Mouse (Mus musculus): ENCODE measurements at regions not wholly inside any gene's neighbourhood (a gene's known extent, or its start where the extent isn't known, plus 50 kb on each side); places are given as distances from the start of the nearest gene placed in this dataset.

GRCm38 (mm10) chr4:127812047-127812545 lies 158.7 kb downstream of the CK137956 start:
- Histone ChIP-seq H3K27me3 (ENCODE audit: control insufficient read depth, insufficient read depth, low read length) (no peaks in the 10 kb centered on the region), H3K27ac (ENCODE audit: insufficient read depth, low read depth, low read length) (no peak overlapping the region), H3K36me3 (ENCODE audit: control insufficient read depth, insufficient read depth, low read length) (no peaks in the 10 kb centered on the region), H3K4me3 (ENCODE audit: low read depth, low read length) (no peak overlapping the region), H3K4me1 (ENCODE audit: control insufficient read depth, insufficient read depth, insufficient read length, low read length) (no peaks in the 10 kb centered on the region)
- WGBS, result 75% methylated on average over 3 of the region's 3 CpGs
- TF ChIP-seq CTCF (IDR thresholded peaks at IDR 0.05; ENCODE audit: extremely low read depth, insufficient read length, insufficient replicate concordance, low read depth, low read length) (no peak), POLR2A (IDR thresholded peaks at IDR 0.05; ENCODE audit: low read depth, low read length) (no peak)

DNA sequence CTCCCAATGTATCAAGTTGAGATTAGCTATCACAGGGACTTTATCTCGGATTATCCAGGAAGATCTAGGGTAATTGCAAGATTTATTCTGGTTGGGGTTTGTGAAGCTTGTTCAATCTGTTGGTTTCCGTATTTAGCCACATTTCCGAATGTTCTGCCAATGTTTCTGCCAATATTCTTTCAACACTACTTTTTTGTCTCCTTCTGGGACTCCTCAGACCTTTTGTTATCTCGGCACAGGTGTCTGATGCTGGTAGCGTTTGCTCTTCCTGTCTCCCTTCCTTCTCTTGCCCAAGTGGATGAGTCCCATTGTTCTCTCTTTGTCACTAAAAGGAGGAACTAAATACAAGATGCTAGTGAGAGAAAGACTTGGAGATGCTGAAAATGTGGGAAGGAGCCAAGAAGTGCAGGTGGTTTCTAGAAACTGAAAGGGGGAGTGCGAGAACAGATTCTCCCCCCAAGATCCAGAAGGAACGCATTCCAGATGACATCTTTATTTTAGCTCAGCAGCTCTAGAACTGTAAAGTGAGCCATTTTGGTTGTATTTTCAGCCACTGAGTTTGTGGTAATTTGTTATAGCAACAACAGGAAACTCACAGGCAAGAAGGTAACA lies 159.7 kb downstream of the CK137956 start:
- Histone ChIP-seq H3K27me3 (ENCODE audit: control insufficient read depth, insufficient read depth, low read length) (no peaks in the 10 kb centered on the region), H3K27ac (ENCODE audit: insufficient read depth, low read depth, low read length) (no peak overlapping the region), H3K4me3 (ENCODE audit: low read depth, low read length) (no peak overlapping the region), H3K36me3 (ENCODE audit: control insufficient read depth, insufficient read depth, low read length) (no peaks in the 10 kb centered on the region), H3K4me1 (ENCODE audit: control insufficient read depth, insufficient read depth, insufficient read length, low read length) (no peaks in the 10 kb centered on the region)
- 79% methylated on average over 7 of the region's 7 CpGs for WGBS
- TF ChIP-seq POLR2A (IDR thresholded peaks at IDR 0.05; ENCODE audit: low read depth, low read length) (no peak), CTCF (IDR thresholded peaks at IDR 0.05; ENCODE audit: extremely low read depth, insufficient read length, insufficient replicate concordance, low read depth, low read length) (no peak)

DNA sequence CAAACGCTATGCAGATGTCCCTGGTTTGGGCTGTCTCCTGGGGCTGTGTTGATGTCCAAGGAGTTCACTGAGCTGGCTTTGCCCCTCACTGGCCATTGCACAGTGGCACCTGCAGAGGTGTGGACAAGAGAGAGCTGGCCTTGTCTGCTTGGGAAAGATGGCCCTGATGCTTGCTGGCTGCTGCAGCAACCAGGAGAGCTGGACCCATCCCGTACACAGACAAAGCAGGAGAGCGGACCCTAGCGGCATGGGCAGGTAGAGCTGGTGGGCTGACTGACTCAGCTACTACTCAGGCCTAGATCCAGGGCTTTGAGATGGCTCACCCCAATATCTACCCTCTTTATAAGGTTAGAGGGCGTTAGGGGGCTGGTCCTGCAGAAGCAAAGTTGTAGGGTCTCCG lies 161.7 kb downstream of the CK137956 start:
- Histone ChIP-seq H3K4me1 (ENCODE audit: control insufficient read depth, insufficient read depth, insufficient read length, low read length) (no peaks in the 10 kb centered on the region), H3K27me3 (ENCODE audit: control insufficient read depth, insufficient read depth, low read length) (no peaks in the 10 kb centered on the region), H3K36me3 (ENCODE audit: control insufficient read depth, insufficient read depth, low read length) (no peaks in the 10 kb centered on the region), H3K4me3 (ENCODE audit: low read depth, low read length) (no peak overlapping the region), H3K27ac (ENCODE audit: insufficient read depth, low read depth, low read length) (no peak overlapping the region)
- TF ChIP-seq CTCF (IDR thresholded peaks at IDR 0.05; ENCODE audit: extremely low read depth, insufficient read length, insufficient replicate concordance, low read depth, low read length) (no peak), POLR2A (IDR thresholded peaks at IDR 0.05; ENCODE audit: low read depth, low read length) (no peak)
- 69% methylated on average over 6 of the region's 6 CpGs for WGBS

DNA sequence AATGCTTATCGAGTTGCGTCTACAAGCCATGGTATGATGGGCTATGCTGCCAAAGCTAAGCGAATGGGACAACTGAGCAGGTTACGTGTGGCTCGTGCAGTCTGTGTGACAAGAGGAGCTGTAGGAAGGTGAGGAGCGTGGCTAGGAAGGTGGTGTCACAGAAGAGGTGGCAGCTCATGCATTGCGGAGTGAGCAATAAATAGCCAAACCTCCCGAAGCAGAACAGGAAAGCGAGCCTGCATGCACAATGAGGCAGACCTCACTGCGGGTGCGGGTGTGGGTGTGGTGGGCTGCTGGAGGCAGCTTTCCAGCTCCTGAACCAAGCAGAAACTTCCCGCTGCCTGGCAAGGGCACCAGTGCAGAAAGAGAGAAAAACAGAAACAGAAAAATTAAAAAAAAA lies 181.5 kb downstream of the CK137956 start:
- Histone ChIP-seq H3K4me3 (ENCODE audit: low read depth, low read length) (no peak overlapping the region), H3K27me3 (ENCODE audit: control insufficient read depth, insufficient read depth, low read length) (no peaks in the 10 kb centered on the region), H3K36me3 (ENCODE audit: control insufficient read depth, insufficient read depth, low read length) (no peaks in the 10 kb centered on the region), H3K27ac (ENCODE audit: insufficient read depth, low read depth, low read length) (no peak overlapping the region), H3K4me1 (ENCODE audit: control insufficient read depth, insufficient read depth, insufficient read length, low read length) (no peaks in the 10 kb centered on the region)
- WGBS, result 78% methylated on average over 12 of the region's 12 CpGs
- TF ChIP-seq POLR2A (IDR thresholded peaks at IDR 0.05; ENCODE audit: low read depth, low read length), result no peak
- TF ChIP-seq CTCF (IDR thresholded peaks at IDR 0.05; ENCODE audit: extremely low read depth, insufficient read length, insufficient replicate concordance, low read depth, low read length), result no peak

- no peaks in the 10 kb centered on the region for H3K36me3 ChIP-seq (ENCODE audit: control insufficient read depth, insufficient read depth, low read length)
- no peak for TF ChIP-seq CTCF (IDR thresholded peaks at IDR 0.05; ENCODE audit: extremely low read depth, insufficient read length, insufficient replicate concordance, low read depth, low read length)
- no peak for TF ChIP-seq POLR2A (IDR thresholded peaks at IDR 0.05; ENCODE audit: low read depth, low read length)
- 55% methylated on average over 3 of the region's 3 CpGs for WGBS
- no peak overlapping the region for H3K27ac ChIP-seq (ENCODE audit: insufficient read depth, low read depth, low read length)
- H3K4me1 ChIP-seq (ENCODE audit: control insufficient read depth, insufficient read depth, insufficient read length, low read length), result no peaks in the 10 kb centered on the region
- no peak overlapping the region for H3K4me3 ChIP-seq (ENCODE audit: low read depth, low read length)
- no peaks in the 10 kb centered on the region for H3K27me3 ChIP-seq (ENCODE audit: control insufficient read depth, insufficient read depth, low read length)
Measured at GRCm38 (mm10) chr4:127785786-127786185, 185.0 kb downstream of the CK137956 start.

GRCm38 (mm10) chr4:127771966-127772500 lies 198.7 kb downstream of the CK137956 start:
- H3K36me3 ChIP-seq (ENCODE audit: control insufficient read depth, insufficient read depth, low read length), result no peaks in the 10 kb centered on the region

DNA sequence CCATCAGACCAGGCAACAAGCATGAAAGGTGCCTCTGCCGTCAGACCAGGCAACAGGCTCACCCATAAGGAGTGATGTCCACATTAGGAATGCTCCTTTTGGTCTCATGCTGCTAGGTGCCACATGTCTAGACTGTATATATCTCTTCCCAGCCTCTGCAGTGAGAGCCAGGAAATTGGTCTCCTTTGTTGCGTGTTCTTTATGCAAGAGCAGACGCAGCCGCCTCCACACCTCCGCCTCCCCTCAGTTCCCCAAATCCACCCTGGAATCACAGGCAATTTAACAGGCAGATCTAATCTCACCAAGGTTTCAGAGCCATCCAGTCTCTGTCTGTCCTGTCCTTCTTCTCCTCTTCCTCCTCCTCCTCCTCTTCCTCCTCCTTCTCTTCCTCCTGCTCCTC lies 207.0 kb downstream of the CK137956 start:
- Histone ChIP-seq H3K27me3 (ENCODE audit: control insufficient read depth, insufficient read depth, low read length) (no peaks in the 10 kb centered on the region), H3K27ac (ENCODE audit: insufficient read depth, low read depth, low read length) (no peak overlapping the region), H3K36me3 (ENCODE audit: control insufficient read depth, insufficient read depth, low read length) (no peaks in the 10 kb centered on the region), H3K4me1 (ENCODE audit: control insufficient read depth, insufficient read depth, insufficient read length, low read length) (no peaks in the 10 kb centered on the region), H3K4me3 (ENCODE audit: low read depth, low read length) (no peak overlapping the region)
- 95% methylated on average over 5 of the region's 5 CpGs for whole genome bisulfite sequencing
- no peak for TF ChIP-seq POLR2A (IDR thresholded peaks at IDR 0.05; ENCODE audit: low read depth, low read length)
- TF ChIP-seq CTCF (IDR thresholded peaks at IDR 0.05; ENCODE audit: extremely low read depth, insufficient read length, insufficient replicate concordance, low read depth, low read length), result no peak

More at GRCm38 (mm10) chr4:127771966-127772500, 198.7 kb downstream of the CK137956 start:
- Histone ChIP-seq H3K27me3 (ENCODE audit: control insufficient read depth, insufficient read depth, low read length) (no peaks in the 10 kb centered on the region), H3K4me1 (ENCODE audit: control insufficient read depth, insufficient read depth, insufficient read length, low read length) (no peaks in the 10 kb centered on the region), H3K4me3 (ENCODE audit: low read depth, low read length) (no peak overlapping the region), H3K27ac (ENCODE audit: insufficient read depth, low read depth, low read length) (no peak overlapping the region)
- 65% methylated on average over 5 of the region's 5 CpGs for WGBS
- no peak for TF ChIP-seq CTCF (IDR thresholded peaks at IDR 0.05; ENCODE audit: extremely low read depth, insufficient read length, insufficient replicate concordance, low read depth, low read length)
- TF ChIP-seq POLR2A (IDR thresholded peaks at IDR 0.05; ENCODE audit: low read depth, low read length), result no peak

All from small intestine, adult 2 months (tissue).